Mouse (Mus musculus) ovary, postnatal 10 days (tissue): ENCODE results near the gene Vps26a.

Source experiments
- DNase-seq: peaks from one replicate; pipeline ENCODE4 v3.0.0; 2022; ENCODE audit warnings: low spot score

Gene Vps26a

DNA sequence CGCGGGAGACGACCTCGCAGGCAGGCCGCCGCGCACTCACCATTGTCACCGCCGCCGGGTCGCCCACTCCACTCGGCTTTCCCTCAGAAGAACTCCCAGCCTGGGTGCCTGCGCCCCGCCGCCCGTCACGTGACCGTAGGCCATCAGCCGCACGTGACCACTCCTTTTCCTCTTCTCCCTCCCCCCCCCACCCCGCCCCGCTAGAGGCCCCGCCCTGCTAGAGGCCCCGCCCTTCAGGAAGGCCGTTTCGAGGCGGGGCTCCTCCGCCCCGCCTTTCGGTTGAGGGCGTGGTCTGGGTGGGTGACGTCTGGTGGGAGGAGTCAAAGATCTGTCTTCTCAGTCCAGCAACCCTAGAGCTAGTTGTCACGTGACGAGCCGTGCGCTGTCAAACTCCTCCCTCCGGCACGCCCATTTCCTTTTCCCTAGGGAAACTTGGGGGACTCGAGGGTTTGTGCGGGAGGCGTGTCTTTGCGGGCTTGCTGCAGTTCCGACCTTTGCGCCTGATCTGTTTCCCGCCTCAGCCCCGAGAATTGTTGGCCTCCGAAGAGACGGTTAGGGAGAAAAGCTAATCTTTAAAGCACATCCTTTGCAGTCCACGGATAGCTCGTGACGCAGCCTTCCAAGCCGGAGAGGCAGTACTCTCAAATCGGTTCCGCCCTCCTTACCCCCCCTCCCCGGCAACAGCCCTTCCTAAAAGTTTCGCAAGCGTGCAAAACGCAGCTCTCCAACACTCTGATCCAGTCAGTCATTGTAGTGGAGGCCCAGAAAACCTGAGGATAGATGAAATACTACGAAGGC lies at the start of gene Vps26a:
Gene Vps26a, minus strand, starts transcription at position 188 of the 798 bp plus-strand sequence.
- peak; percentile 93 for DNase-seq

DNA sequence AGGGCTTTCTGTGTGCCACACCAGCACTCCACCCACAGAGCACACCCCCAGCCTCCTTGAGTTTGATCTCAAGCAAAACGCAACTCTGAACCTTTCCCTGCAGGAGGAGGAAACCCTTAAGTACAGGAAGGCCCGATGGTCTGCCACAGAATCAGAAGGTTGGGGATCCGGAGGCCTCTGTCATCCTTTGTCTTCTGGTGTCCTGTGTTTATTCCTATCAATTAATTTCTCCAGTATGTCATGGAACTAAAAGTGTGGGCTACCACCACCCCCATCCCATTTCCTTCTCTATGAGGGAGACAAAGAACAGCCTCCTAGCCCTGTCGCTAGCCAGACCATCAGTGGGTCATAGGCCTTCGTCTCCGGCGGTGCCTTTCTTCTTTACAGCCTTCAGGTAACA lies 47.9 kb upstream of the Vps26a start:
- DNase-seq, result no peak

DNA sequence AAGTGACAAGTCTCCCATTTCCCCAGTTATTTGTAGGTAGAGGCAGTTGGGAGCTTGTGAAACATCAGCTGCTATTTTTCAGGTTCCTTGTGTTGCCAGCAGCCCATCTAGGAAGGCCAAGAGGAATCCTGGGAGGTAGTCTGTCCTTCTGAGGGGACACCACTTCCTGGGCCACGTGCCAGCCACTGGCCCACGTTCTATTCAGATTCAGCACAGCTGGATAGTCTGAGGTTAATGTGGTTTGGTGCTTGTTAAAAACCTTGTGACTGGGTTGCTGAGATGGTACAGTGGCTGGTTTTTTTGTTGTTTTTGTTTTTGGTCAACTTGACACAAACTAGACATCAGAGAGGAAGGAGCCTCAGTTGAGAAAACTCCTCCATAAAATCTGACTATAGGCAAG lies 46.2 kb upstream of the Vps26a start:
- DNase-seq, result no peak

DNA sequence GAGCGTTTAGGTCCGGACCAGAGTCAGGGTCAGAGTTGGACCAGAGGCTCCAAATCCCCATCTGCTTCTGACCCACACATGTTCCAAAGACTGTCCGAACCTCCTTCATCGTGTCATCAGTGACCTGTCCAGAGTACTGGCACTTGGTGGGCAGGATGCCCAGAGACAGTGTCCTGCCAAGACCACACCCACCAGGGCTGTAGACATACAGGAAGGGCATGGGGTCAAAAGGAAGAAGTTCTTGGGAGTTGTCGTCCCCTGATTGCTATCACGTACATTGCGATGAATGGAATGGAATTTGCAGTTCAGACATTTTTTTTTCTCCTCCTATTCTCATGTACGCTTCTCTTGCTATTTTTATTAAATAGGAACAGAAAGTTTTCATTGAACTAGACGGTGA lies 43.6 kb upstream of the Vps26a start:
- no peak for DNase-seq

DNA sequence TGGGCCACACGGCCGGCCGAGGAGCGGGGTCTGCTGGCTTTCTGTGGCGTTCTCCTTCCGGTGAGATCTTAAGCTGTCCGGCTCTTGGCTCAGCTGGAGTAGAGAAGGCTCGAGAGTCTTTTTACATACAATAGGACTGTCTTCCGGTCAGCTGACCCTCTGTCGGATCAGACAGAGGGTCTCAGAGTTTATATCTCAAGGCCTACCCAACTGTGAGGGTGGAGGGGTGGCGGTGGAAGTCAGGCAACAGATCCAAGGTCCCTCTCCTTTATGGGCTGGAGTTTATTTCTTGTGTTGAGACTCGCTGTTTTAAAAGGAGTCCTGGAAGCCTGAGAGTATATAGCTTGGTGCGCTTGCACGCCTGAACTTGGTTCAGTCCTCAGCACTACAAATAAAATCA lies 40.7 kb upstream of the Vps26a start, which contains the start of gene Srgn:
Gene Srgn, minus strand, starts transcription at position 101 of the 400 bp plus-strand sequence.
- no peak for DNase-seq

DNA sequence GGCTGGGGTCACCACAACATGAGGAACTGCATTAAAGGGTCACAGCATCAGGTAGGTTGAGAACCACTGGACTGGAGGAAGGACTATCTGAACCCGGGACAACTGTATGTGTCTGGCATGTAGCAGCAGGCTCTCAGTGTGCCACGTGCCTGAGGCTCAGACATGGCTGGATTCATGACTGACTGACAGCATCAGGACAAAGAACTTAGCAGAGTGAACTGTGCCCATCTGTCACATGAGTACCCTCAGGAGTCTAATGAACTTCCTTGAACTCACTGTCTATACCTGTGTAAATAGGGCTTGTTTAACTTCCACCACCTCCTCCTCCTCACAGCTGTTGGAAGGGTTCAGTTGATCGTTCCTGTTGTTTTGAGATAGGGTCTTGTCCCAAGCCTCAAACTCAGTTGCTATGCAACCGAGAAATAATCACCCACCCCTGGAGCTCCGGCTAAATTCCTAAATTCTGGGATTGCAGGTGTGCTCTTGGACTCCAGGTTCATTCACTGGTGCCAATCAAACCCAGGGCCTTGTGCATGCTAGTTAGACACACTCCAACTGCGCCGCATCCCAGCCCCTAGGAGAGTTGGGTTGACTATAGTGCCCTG lies 35.8 kb upstream of the Vps26a start:
- no peak for DNase-seq

DNA sequence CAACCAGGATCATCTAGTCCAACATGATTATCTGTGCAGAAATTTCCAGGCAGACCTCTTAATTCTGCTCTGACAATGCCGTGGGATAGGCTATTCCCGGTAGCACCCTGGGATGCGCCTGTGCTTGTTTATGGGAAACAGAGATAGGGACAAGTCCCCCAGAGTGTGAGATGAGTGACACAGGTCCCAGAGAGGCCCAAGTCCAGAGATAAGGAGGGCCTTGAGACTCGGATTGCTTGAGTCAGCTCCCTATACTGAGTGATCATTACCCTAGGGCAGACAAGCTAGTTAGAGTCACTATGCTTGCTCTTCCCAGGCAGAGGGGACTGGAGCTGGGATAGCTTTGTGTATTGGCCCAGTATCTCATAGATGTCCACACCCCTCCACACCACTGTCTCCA lies 35.2 kb upstream of the Vps26a start:
- DNase-seq, result no peak

DNA sequence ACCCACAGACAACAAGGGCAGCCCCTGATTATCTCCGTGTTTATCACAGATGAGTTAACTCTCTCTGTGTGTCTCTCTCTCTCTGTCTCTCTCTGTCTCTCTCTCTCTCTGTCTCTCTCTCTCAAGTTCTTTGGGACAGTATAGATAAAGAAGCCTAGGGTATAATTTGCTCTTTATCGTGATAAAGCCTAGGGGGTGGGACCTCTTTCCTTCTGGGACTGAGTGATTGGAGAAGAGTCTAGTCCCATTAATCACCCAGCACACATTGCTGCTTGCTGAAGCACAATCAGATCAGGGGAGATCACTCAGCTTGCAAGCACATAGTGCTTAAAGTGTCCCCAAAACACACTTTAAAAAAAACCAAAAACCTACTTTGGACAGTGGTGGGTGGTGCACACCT lies 34.3 kb upstream of the Vps26a start:
- no peak for DNase-seq

DNA sequence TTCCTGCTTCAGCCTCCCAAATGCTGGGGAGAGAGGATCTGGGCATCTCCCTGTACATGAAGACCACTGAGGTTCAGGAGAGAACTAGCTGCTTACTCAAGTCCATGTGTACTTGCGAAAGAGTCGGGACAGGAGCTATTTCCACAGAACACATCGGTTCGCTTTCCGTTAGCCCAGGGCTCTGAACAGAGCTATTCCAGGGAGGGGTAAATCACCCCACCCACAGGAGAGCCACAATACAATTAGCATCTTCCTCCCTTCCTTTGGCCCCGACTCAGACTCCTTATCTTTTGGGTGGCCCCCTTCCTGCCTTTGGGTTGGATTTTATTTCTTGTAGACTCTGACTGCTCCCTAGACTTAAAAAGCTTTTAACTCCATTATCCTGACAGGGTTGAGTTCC lies 30.9 kb upstream of the Vps26a start:
- DNase-seq, result no peak

DNA sequence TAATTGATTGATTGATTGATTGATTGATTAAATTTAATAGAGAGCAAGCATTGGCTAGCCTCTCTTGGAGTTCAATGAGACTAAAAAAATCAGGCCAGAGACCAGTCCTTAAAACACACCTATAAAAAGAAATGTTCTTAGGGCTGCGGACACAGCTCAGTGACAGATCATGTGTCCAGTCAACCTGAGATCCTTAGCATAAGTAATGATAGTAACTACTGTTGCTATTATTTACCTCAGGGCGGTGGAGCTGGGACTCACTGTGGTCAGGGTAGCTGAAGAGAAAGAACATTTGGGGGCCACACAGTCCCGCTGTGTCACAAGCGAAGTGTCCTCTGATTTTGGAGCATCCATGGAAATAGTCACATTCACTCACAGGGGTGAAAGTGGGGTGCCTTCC lies 26.2 kb upstream of the Vps26a start:
- no peak for DNase-seq

DNA sequence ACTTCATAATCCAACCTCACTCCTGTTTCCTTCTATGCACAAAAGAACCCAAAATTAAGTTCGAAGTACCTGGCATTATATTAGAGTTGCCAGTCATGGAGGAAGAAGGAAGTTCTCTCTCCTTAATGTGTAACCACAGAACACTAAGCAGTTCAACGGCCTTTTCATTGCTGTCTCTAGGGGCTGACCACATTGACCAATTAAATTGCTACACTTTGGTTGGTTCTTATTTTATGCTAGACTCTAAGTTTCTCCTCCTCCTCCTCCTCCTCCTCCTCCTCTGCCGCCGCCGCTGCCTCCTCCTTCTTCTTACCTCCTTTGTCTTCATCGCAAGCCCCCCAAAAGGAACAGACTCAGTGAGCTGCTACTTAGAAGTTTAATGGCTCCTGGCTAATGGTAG lies 24.9 kb upstream of the Vps26a start:
- DNase-seq, result no peak

DNA sequence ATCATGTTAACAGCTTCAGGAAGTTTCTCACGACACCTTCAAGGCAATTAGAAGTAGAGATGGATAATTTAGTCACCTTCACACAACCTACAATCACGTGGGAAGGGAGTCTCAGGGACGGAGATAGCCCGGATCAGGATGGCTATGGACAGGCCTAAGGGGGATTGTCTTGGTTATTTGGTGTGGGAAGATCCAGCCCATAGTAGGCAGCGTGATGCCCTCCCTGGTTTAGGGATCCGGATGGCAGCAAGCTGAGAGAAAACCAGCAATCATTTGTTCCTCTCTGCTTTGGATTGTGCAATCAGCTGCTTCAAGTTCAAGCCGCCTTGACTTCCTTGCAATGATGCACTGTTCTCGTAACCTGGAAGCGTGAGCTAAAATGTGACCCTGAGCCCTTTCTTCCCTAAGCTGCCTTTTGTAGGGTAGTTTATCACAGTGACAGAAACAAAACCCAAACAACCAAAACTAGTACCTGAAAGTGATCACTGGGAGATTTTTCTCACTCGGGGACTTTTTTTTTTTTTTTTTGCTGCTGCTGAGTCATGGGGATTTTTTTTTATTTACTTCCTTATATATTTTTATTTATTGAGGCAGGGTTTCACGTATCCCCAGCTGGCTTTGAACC lies 22.5 kb upstream of the Vps26a start:
- no peak for DNase-seq

DNA sequence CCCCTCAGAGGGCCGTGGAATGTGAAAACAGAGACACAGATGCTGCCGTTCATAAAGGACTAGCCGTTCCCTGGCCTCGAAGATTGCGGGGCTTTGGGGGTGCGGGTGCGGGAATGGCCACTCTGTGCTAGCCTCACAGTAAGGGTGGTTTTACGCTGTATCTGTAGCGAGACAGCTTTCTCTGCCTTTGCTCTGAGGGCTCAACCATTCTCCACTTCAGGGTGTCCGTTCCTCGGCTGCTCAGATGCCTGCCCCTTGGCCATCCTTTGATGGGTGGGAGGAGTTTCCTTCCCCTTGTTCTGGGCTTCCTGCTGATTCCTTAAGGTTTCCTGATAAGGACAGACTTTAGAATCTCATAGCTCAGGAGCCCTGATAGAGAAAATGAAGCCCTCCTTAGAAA lies 21.9 kb upstream of the Vps26a start:
- no peak for DNase-seq

DNA sequence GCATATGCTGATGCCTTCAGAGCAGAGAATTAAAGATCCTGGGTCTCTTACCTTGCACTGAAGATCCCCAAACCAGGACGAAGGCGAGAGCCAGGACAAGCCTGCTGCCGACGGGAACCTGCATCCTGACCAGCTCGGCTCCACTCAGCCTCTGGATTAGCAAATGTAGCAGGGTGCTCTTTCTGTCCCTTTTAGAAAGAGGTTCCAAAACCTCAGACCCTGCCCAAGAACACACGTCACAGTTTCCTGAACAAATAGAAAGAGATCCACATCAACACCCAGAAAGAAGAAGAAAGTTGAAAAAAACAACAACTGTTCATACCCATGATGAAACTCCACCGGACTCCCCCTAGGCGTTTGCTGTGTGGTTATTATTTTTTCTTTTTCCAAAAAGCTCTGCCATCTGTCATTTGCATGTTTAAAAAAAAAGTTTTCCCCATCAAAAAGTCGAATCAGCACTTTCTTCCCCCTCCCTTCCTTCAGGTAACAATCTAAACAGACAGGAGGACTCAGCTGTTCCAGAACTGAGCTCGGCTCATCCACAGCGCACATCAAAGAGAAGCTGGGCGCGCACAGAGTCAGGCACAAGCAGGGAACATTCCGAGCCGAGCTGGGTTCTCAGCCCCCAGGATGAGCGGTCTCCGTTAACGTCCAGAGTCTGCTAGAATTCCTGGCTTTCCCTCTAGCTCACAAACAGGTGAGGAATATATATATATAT lies 21.1 kb upstream of the Vps26a start:
- DNase-seq, result no peak

DNA sequence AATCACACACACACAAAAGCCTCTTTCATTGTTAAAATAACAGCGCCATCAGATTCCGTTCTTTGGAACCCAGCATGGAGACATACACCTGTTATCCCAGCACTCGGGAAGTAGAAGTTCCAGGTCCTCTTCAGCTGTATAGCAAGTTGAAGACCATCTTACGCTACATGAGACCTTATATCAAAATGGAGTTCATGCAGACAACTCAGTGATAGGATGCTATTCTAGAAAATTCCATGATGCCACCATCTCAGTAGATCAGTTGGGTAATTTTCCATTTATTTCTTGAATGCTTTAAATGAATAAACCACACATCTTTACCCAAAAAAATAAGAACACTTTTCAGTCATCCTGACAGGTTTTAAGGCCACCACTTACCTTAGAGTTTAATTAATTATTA lies 20.5 kb upstream of the Vps26a start:
- no peak for DNase-seq

DNA sequence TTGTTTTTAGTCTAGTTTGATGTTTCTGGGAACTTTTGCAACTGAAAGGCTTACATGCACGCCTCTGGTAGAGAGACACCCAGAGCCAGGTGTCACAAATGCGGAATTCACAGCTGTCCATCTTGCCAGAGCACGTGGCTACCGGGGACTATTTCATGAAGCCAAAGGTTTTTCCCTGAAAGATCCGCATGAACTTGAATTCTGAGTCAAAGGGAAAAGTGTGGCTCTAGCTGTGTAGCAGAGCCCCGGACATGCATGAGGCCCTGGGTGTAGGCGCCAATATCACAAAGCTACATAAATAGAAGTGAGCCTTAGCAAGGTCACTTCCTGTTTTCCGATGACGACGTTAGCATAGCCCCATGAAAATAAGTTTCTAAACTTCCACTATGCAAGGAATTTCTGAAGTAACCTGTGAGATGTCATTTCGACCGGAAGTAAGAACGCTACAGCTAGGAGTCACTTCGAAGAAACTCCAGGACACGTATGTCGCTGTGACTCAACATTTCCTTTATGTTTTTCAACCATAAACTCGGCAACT lies 19.5 kb upstream of the Vps26a start:
- DNase-seq, result no peak

DNA sequence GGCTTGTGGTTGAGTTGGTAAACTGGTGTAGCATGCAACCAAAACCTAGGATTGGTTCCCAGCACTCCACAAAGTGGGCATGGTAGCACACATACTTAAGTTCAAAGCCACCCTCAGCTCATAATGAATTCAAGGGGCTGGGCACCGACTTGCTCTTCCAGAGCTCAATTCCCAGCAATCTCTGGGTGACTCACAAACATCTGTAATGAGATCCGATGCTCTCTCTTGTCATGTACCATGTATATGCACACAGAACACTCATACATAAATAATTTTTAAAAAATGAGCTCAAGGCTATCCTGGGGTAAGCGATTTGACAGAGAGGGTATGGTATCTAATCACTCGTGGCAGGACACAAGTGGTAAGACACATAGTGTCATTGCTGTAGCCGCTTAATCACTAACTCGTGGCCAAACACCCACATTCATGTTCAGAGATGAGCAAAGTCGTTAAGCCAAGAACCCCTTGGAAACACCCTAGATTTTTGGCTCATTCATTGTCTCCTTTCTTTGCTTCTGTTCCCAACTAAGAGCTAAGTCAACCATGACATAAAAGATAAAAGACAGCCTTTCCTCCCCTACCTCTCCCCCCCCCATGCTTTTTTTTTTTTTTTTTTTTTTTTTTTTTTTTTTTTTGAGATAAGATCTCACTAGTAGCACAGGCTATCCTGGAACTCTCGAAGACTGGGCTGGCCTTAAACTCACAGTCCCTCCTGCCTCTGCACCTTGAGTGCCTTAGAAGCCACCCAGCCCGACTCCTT lies 18.8 kb upstream of the Vps26a start:
- DNase-seq, result no peak

DNA sequence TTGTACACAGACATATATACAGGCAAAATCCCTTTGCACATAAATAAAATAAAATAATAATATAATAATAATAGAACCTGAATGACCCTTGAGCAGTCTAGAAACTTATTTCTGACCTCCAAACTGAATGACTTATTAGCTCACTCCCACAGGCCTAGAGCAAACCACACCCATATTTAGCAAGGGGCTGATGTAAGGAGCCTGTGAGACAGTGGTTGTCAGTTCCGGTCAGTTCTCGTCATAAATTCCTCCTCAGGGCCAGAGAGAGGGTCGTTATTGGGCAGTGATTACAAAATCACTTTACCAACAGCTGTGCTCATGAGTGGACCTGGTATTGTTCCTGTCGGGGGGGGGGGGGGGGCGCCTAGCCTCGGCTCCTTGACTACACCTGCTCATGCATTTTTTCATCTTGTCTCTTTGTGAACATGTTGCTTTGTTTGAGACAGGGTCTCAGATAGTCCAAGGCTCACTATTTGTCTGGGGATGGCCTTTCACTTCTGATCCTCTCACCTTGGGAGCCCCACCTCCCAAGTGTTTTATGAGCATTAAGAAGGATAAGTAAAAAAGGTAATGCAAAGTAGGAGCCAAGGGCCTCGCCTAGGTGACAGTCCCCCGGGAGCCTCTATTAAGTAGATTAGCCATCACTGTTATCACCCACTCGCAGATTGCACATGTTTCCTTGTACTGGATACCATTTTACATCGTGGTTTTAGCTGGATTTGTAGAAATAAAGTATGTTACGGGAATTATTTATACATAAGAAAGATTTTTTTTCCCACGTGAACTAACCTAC lies 17.4 kb upstream of the Vps26a start:
- DNase-seq, result no peak

DNA sequence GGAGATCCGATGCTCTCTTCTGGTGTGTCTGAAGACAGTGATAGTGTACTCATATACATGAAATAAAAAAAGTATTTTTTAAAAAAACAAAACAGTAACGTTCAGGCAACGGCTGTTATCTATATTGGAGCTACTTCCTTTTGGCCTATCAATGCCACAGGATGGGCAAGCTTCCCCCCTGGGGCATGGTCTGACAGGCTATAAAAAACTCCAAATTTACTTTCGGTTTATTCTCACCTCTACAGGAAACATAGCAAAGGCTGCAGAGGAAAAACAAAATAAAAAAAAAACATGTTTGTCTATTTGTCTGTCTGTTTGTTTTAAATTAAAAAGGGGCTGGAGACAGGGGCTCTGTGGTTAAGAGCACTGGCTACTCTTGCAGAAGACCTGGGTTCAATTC lies 16.7 kb upstream of the Vps26a start:
- DNase-seq, result no peak

DNA sequence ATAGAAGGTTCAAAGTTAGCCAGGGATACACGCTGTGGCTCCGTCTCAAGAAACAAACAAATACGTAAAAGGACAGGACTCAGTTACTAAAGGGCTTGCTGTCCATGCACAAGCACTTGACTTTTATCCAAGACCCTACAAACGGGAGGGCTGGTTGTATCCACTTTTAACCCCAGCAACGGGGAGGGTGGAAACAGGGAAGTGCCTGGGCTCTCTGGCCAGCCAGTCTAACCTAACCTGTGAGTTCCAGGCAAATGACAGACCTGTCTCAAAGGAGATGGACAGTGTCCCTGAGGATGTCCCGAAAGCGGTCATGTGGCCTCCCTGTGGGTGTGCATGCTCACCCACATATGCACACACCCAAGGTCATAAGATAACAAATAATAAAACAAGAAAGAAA lies 15.3 kb upstream of the Vps26a start:
- no peak for DNase-seq
